Mouse (Mus musculus): ENCODE measurements around the gene Anapc16.

The Anapc16 gene

GRCm38 (mm10) chr10:59967309-59967942 lies 35.5 kb downstream of the Anapc16 start:
- no peak for DNase-seq

- no peak for DNase-seq
Observed at GRCm38 (mm10) chr10:59966743-59967142, 36.2 kb downstream of the Anapc16 start.

- no peak for DNase-seq
Observed at GRCm38 (mm10) chr10:59965788-59966187, 37.1 kb downstream of the Anapc16 start.

GRCm38 (mm10) chr10:59965362-59965695 lies 37.6 kb downstream of the Anapc16 start:
- no peak for DNase-seq

- no peak for DNase-seq
Observed at GRCm38 (mm10) chr10:59964504-59965361, 38.2 kb downstream of the Anapc16 start.

GRCm38 (mm10) chr10:59963609-59964008 lies 39.3 kb downstream of the Anapc16 start:
- DNase-seq = no peak

- no peak for DNase-seq
Observed at GRCm38 (mm10) chr10:59959517-59959916, 43.4 kb downstream of the Anapc16 start.

- DNase-seq = no peak
Observed at GRCm38 (mm10) chr10:59958458-59958857, 44.5 kb downstream of the Anapc16 start.

- no peak for DNase-seq
Observed at GRCm38 (mm10) chr10:59957171-59958149, 45.5 kb downstream of the Anapc16 start.

- no peak for DNase-seq
Observed at GRCm38 (mm10) chr10:59956681-59957080, 46.3 kb downstream of the Anapc16 start.

GRCm38 (mm10) chr10:59953564-59954039 lies 49.3 kb downstream of the Anapc16 start:
- no peak for DNase-seq

GRCm38 (mm10) chr10:59952781-59953563 lies 50.0 kb downstream of the Anapc16 start:
- no peak for DNase-seq

- DNase-seq = peak; percentile 43 to 48
Observed at GRCm38 (mm10) chr10:59952152-59952780, 50.7 kb downstream of the Anapc16 start.

GRCm38 (mm10) chr10:59951211-59952151 lies 51.5 kb downstream of the Anapc16 start, which contains the start of gene Ddit4:
Ddit4 (minus strand) TSS chr10:59951834.
- DNase-seq = peak; percentile 96 to 97

GRCm38 (mm10) chr10:59950716-59951191 lies 52.2 kb downstream of the Anapc16 start:
- peak; percentile 85 to 87 for DNase-seq

GRCm38 (mm10) chr10:59949783-59950605 lies 52.9 kb downstream of the Anapc16 start:
- peak in 1 of 2 experiments; percentile 23 for DNase-seq

GRCm38 (mm10) chr10:59949255-59949648 lies 53.7 kb downstream of the Anapc16 start:
- no peak for DNase-seq

GRCm38 (mm10) chr10:59948363-59949254 lies 54.3 kb downstream of the Anapc16 start:
- no peak for DNase-seq
